Mouse (Mus musculus): ENCODE results near the gene Wnt5b.

DNA sequence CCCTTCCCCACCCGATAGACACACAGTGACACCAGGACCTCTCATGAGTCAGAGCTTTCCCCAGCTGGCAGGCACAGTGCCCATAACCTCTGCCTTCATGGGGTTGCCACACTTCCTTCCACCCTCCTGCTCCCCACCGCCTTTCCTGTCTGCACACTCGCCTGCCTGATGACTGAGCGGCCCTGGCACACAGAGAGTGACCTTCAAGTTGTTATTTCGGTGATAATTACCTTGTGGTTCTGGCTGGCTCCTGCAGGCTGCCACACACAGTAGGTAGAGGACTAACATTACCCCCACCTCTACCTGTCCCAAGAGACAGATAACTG is 147.9 kb downstream of the Wnt5b start:
- TF ChIP-seq CTCF (IDR thresholded peaks at IDR 0.05; ENCODE audit: low read depth, low read length) = no peak
- no peak for TF ChIP-seq GATA1 (IDR thresholded peaks at IDR 0.05; ENCODE audit: borderline replicate concordance, low read length)
- TF ChIP-seq TAL1 (conservative IDR thresholded peaks at IDR 0.05; ENCODE audit: low read depth, low read length) = no peak

Data from G1E (cell line).